Mouse (Mus musculus) midbrain, embryonic 12.5 days (tissue): ENCODE measurements around the gene Tmem175. TPM values are rescaled to one million over a fixed set of nuclear protein-coding genes. Genes with fewer than 3 reads are reported as not detected.

Experiments used
- ATAC-seq: fragments of 200-750 bp; cut with Nextera tagmentation; 2 replicates; pipeline ENCODE4 v1.8.0; 2017; ENCODE audit warnings: low read depth, moderate TSS enrichment, moderate library complexity; ENCODE audit not compliant: low FRiP score
- H3K27ac ChIP-seq: fragments of 300-500 bp; sonication (generic); replicated peaks from 2 replicates; pipeline ENCODE4 v1.5.1; 2016; ENCODE audit warnings: mild to moderate bottlenecking
- H3K27me3 ChIP-seq: fragments of 300-500 bp; sonication (generic); 2 replicates; pipeline ENCODE4 v1.6.1; 2016; ENCODE audit warnings: mild to moderate bottlenecking
- H3K36me3 ChIP-seq: fragments of 300-500 bp; sonication (generic); 2 replicates; pipeline ENCODE4 v1.6.1; 2016
- H3K4me1 ChIP-seq: fragments of 300-500 bp; sonication (generic); 2 replicates; pipeline ENCODE4 v1.6.1; 2016
- H3K4me2 ChIP-seq: fragments of 300-500 bp; sonication (generic); replicated peaks from 2 replicates; pipeline ENCODE4 v1.6.1; 2016; ENCODE audit warnings: mild to moderate bottlenecking, moderate library complexity
- H3K4me3 ChIP-seq: fragments of 300-500 bp; sonication (generic); 2 replicates; pipeline ENCODE4 v1.5.1; 2016; ENCODE audit warnings: mild to moderate bottlenecking
- H3K9ac ChIP-seq: fragments of 300-500 bp; sonication (generic); replicated peaks from 2 replicates; pipeline ENCODE4 v1.6.1; 2016; ENCODE audit warnings: mild to moderate bottlenecking, moderate library complexity
- H3K9me3 ChIP-seq: fragments of 300-500 bp; sonication (generic); 2 replicates; pipeline ENCODE4 v1.6.1; 2016; ENCODE audit warnings: mild to moderate bottlenecking
- WGBS: fragments of 180-500 bp; shearing (Covaris S2); methylation state at CpG from one replicate; pipeline ENCODE4 v1.1.7; 2016; 5-methylcytosine and 5-hydroxymethylcytosine counted together
- polyA plus RNA-seq: library from polyadenylated mRNA; unstranded; fragments of >200 nt; fragmentation: Nextera tagmentation; extraction: Ambion mirVana; gene quantifications from 2 replicates; pipeline ENCODE4 v1.2.1, GENCODE M21; 2016

Gene Tmem175
- polyA plus RNA-seq, 1 experiment from 2014 or later: 21.5 TPM

GRCm38 (mm10) chr5:108669986-108670385, 40.4 kb downstream of the Tmem175 start:
- peaks cover 14% of the 10 kb centered on the region for H3K36me3 ChIP-seq
- WGBS: 83% methylated on average over 9 of the region's 9 CpGs
- peak overlapping the region; percentile 69 for H3K4me2 ChIP-seq
- H3K4me3 ChIP-seq: no peak overlapping the region
- no peak overlapping the region for H3K27ac ChIP-seq
- ATAC-seq: 0 out of 2 replicates have a peak, but pooled peaks have one; percentile 23
- no peak overlapping the region for H3K9ac ChIP-seq
- peaks cover 23% of the 10 kb centered on the region for H3K4me1 ChIP-seq
- H3K9me3 ChIP-seq: no peaks in the 10 kb centered on the region
- no peaks in the 10 kb centered on the region; the same call in 1 of the 2 replicates for H3K27me3 ChIP-seq

GRCm38 (mm10) chr5:108670785-108671184, 41.2 kb downstream of the Tmem175 start:
- no peak for ATAC-seq
- H3K36me3 ChIP-seq: peaks cover 14% of the 10 kb centered on the region

GRCm38 (mm10) chr5:108671757-108672156, 42.2 kb downstream of the Tmem175 start:
- WGBS: 97% methylated on average over 12 of the region's 12 CpGs
- no peak for ATAC-seq

More at GRCm38 (mm10) chr5:108670785-108671184, 41.2 kb downstream of the Tmem175 start:
- no peak overlapping the region for H3K9ac ChIP-seq
- no peak overlapping the region for H3K4me2 ChIP-seq
- no peak overlapping the region for H3K4me3 ChIP-seq
- H3K27me3 ChIP-seq: no peaks in the 10 kb centered on the region; the same call in 1 of the 2 replicates
- peaks cover 23% of the 10 kb centered on the region for H3K4me1 ChIP-seq
- H3K9me3 ChIP-seq: no peaks in the 10 kb centered on the region
- no peak overlapping the region for H3K27ac ChIP-seq

GRCm38 (mm10) chr5:108674624-108675023, 45.1 kb downstream of the Tmem175 start:
- Histone ChIP-seq H3K9ac (no peak overlapping the region), H3K36me3 (peaks cover 14% of the 10 kb centered on the region), H3K27ac (no peak overlapping the region), H3K27me3 (no peaks in the 10 kb centered on the region), H3K4me1 (peaks cover 28% of the 10 kb centered on the region), H3K4me2 (no peak overlapping the region), H3K4me3 (no peak overlapping the region), H3K9me3 (no peaks in the 10 kb centered on the region)
- 78% methylated on average over 2 of the region's 2 CpGs for WGBS
- no peak for ATAC-seq

More at GRCm38 (mm10) chr5:108671757-108672156, 42.2 kb downstream of the Tmem175 start:
- no peak overlapping the region for H3K4me2 ChIP-seq
- no peak overlapping the region for H3K4me3 ChIP-seq
- no peaks in the 10 kb centered on the region for H3K27me3 ChIP-seq
- H3K27ac ChIP-seq: no peak overlapping the region
- peaks cover 26% of the 10 kb centered on the region for H3K4me1 ChIP-seq
- peaks cover 14% of the 10 kb centered on the region for H3K36me3 ChIP-seq
- H3K9ac ChIP-seq: no peak overlapping the region
- H3K9me3 ChIP-seq: no peaks in the 10 kb centered on the region

GRCm38 (mm10) chr5:108675251-108675816, 45.8 kb downstream of the Tmem175 start, which contains the start of gene Slc26a1:
Gene Slc26a1, minus strand, starts transcription at chr5:108675569.
- H3K27ac ChIP-seq: no peak within 1 kb of the TSS
- no peak within 1 kb of the TSS for H3K4me3 ChIP-seq
- H3K4me2 ChIP-seq: no peak within 1 kb of the TSS
- H3K9me3 ChIP-seq: no peaks in the 10 kb centered on the region
- peaks cover 21% of the 10 kb centered on the region for H3K4me1 ChIP-seq
- ATAC-seq: no peak
- H3K36me3 ChIP-seq: peaks cover 14% of the 10 kb centered on the region
- WGBS: 81% methylated on average over 9 of the region's 9 CpGs
- H3K9ac ChIP-seq: no peak within 1 kb of the TSS
- no peaks in the 10 kb centered on the region for H3K27me3 ChIP-seq

- 14% methylated on average over 5 of the region's 5 CpGs for WGBS
- H3K4me3 ChIP-seq: peak overlapping the region; percentile 37
- peaks cover 15% of the 10 kb centered on the region for H3K4me1 ChIP-seq
- H3K27me3 ChIP-seq: no peaks in the 10 kb centered on the region
- peak; percentile 64 for ATAC-seq
- H3K4me2 ChIP-seq: peak overlapping the region; percentile 56
- H3K36me3 ChIP-seq: peaks cover 6% of the 10 kb centered on the region
- H3K9ac ChIP-seq: peak overlapping the region; percentile 51
- no peaks in the 10 kb centered on the region for H3K9me3 ChIP-seq
- peak overlapping the region; percentile 90 for H3K27ac ChIP-seq
Observed at GRCm38 (mm10) chr5:108676772-108677498, 47.4 kb downstream of the Tmem175 start.

GRCm38 (mm10) chr5:108677605-108678295, 48.2 kb downstream of the Tmem175 start:
- Histone ChIP-seq H3K27me3 (no peaks in the 10 kb centered on the region), H3K4me1 (peaks cover 15% of the 10 kb centered on the region), H3K4me2 (peak overlapping the region; percentile 56), H3K9ac (peak overlapping the region; percentile 51), H3K36me3 (no peaks in the 10 kb centered on the region; the same call in 1 of the 2 replicates), H3K27ac (peak overlapping the region; percentile 90), H3K4me3 (peak overlapping the region; percentile 37), H3K9me3 (no peaks in the 10 kb centered on the region)
- peak; percentile 91 for ATAC-seq
- 3% methylated on average over 25 of the region's 25 CpGs for WGBS

- H3K9ac ChIP-seq: no peak overlapping the region
- H3K4me1 ChIP-seq: peaks cover 15% of the 10 kb centered on the region
- H3K9me3 ChIP-seq: no peaks in the 10 kb centered on the region
- H3K27me3 ChIP-seq: no peaks in the 10 kb centered on the region
- H3K36me3 ChIP-seq: no peaks in the 10 kb centered on the region; the same call in 1 of the 2 replicates
- H3K27ac ChIP-seq: no peak overlapping the region
- no peak overlapping the region for H3K4me2 ChIP-seq
- WGBS: 82% methylated on average over 6 of the region's 6 CpGs
- no peak for ATAC-seq
- H3K4me3 ChIP-seq: no peak overlapping the region
Observed at GRCm38 (mm10) chr5:108678296-108678854, 48.8 kb downstream of the Tmem175 start.

GRCm38 (mm10) chr5:108679909-108680308, 50.3 kb downstream of the Tmem175 start:
- Histone ChIP-seq H3K4me1 (peaks cover 15% of the 10 kb centered on the region), H3K9me3 (no peaks in the 10 kb centered on the region), H3K4me3 (no peak overlapping the region), H3K4me2 (no peak overlapping the region), H3K27ac (no peak overlapping the region), H3K9ac (no peak overlapping the region), H3K36me3 (no peaks in the 10 kb centered on the region), H3K27me3 (no peaks in the 10 kb centered on the region)
- ATAC-seq: no peak
- 52% methylated on average over 3 of the region's 3 CpGs for WGBS

- ATAC-seq: no peak
- Histone ChIP-seq H3K4me1 (peaks cover 15% of the 10 kb centered on the region), H3K27ac (no peak overlapping the region), H3K9me3 (no peaks in the 10 kb centered on the region), H3K4me3 (no peak overlapping the region), H3K27me3 (no peaks in the 10 kb centered on the region), H3K36me3 (no peaks in the 10 kb centered on the region), H3K4me2 (no peak overlapping the region), H3K9ac (no peak overlapping the region)
- WGBS: 90% methylated on average over 6 of the region's 6 CpGs
Observed at GRCm38 (mm10) chr5:108680871-108681270, 51.3 kb downstream of the Tmem175 start.

GRCm38 (mm10) chr5:108689091-108689490, 59.5 kb downstream of the Tmem175 start:
- peaks cover 4% of the 10 kb centered on the region for H3K4me1 ChIP-seq
- no peak overlapping the region for H3K4me2 ChIP-seq
- H3K27ac ChIP-seq: no peak overlapping the region
- H3K36me3 ChIP-seq: no peaks in the 10 kb centered on the region
- no peak for ATAC-seq
- H3K9ac ChIP-seq: no peak overlapping the region
- no peak overlapping the region for H3K4me3 ChIP-seq
- WGBS: 68% methylated on average over 5 of the region's 5 CpGs
- no peaks in the 10 kb centered on the region for H3K9me3 ChIP-seq
- H3K27me3 ChIP-seq: peaks cover 24% of the 10 kb centered on the region

GRCm38 (mm10) chr5:108691152-108691551, 61.6 kb downstream of the Tmem175 start:
- no peak for ATAC-seq
- WGBS: 71% methylated on average over 4 of the region's 4 CpGs
- H3K4me3 ChIP-seq: no peak overlapping the region
- peaks cover 34% of the 10 kb centered on the region for H3K27me3 ChIP-seq
- H3K9me3 ChIP-seq: no peaks in the 10 kb centered on the region
- H3K27ac ChIP-seq: no peak overlapping the region
- H3K4me2 ChIP-seq: no peak overlapping the region
- peaks cover 17% of the 10 kb centered on the region for H3K4me1 ChIP-seq
- no peak overlapping the region for H3K9ac ChIP-seq
- no peaks in the 10 kb centered on the region for H3K36me3 ChIP-seq
